Mouse (Mus musculus) urinary bladder, postnatal 14 days (tissue): ENCODE data around the gene Daam1.

Experiments used
- DNase-seq: peaks from one replicate; pipeline ENCODE4 v3.0.0; 2021; ENCODE audit warnings: low spot score

The Daam1 gene

DNA sequence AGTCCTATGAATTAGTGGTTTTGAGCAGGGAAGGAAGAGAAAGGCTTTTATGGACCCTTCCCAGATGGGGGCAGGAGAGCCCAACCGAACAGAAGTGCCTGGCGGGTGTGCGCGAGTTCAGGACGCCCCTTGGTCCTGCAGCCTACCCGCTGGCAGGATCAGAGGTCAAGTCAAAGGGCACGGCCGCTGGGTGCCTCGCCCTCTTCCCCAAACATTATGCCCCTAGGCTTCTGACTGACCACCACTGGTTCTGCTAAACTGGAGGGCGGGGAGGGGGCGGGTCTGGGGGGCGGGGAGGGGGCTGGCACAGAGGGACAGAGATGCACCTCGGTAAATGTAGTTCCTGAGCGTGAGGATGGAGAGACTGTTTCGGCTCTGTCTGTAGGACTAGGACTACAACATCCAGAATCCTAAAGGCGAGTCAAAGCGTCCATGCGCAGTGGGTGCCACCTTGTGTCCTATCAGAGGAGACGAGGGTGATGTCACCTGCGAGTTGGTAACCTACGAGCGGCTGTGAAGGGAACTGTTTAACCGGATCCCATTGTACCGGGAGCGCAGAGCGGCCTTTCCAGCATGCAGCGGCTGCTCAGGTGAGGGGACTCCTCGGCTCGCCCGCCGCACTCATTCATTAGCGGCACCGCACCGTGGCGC is at the start of gene Daam1:
Daam1 (plus strand) TSS at position 472 of the 651 bp plus-strand sequence.
- DNase-seq = peak; percentile 93

DNA sequence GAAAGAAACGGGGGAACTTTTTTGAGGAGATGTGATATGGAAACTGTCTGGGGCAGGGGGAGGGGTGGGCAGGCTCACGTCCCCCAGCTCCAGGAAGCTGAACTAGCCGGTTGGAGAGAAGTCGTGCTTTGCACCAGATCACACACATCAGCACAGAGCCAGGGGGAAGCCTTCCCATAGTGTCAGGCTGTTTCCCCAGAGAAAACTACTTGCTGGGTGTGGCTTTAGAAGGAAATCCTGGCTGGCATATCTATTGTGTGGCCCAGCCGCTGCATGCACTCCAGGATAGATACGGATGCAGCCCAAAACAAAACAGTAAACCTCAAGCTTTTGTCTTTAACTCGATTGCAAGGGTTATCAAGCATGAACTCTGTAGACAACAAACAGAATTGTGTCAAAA is 49.7 kb upstream of the Daam1 start:
- DNase-seq = no peak

DNA sequence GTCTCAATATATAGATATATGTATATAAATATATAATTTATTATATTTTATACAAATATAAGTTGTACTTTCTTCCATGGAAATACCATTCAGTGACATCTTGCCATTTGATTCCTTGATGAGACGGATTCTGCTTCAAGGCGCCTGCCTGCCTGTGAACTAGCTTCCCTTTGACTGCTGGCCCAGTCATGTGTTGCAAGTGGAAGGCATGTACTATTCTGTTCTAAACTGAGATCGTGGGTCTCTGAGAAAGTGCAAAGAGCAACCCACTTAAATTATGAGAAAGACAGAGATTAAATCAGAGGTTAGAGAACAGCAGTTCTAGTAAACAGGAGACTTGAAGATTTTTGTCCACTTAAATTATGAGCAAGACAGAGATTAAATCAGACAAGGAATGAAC is 46.9 kb upstream of the Daam1 start:
- DNase-seq = no peak

- DNase-seq = no peak
These were observed 46.1 kb upstream of the Daam1 start for GRCm38 (mm10) chr12:71784666-71785255.

DNA sequence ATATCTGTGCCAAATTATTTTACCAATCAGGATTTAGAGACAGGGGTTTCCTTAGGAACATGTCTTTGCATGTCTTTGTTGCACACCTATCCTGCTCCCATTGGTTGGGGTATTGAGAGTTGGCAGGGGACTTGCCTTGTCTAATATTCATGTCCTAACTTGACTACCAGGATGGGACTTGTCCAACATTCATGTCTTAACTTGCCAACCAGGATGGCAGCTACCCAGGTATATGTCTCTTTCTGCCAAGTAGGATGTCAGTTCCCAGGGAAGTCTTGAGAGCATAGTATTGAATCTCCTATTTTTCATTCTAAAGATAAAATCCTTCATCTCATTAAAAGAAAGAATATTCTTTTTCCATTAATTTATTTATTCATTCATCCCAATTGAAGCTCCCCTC is 44.4 kb upstream of the Daam1 start:
- DNase-seq = no peak

GRCm38 (mm10) chr12:71788791-71789190 is 42.1 kb upstream of the Daam1 start:
- no peak for DNase-seq

DNA sequence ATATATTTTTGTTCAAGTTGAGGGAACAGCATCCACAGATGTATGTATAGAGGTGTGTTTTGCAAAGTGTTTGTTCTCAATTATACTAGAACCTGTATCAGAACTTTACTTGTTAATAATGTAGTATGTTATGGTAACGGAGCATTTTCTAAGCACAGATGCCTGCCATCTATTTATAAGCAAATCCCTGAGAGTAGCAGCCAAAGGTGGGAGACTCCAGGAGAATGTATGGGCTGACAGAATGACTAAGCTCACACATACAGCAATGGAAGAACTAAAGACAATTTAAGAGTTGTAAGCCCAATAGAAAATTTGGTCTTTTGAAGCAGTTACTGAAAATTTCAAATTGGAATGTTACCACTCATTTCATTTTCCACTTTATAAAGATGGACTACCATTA is 40.3 kb upstream of the Daam1 start:
- no peak for DNase-seq

DNA sequence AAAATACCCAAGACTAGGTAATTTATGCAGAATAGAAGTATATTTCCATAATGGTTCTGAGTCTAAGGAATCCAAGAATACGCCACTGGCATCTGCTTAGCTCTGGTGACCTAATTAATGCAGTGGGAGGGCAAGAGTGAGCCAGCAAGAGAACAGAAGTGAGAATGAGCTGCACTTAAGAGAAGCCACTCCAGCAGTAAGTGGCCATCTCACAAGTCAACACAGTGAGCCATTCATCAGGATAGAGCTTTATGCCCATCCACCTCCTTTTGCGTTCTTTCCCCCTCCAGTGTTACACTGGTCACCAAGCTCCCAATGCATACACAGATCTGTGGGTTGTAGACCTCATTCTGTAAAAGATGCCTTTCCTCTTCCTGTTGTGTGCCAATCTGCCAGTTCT is 37.8 kb upstream of the Daam1 start:
- DNase-seq = no peak

- DNase-seq = no peak
These were observed 35.3 kb upstream of the Daam1 start for GRCm38 (mm10) chr12:71795626-71796025.

DNA sequence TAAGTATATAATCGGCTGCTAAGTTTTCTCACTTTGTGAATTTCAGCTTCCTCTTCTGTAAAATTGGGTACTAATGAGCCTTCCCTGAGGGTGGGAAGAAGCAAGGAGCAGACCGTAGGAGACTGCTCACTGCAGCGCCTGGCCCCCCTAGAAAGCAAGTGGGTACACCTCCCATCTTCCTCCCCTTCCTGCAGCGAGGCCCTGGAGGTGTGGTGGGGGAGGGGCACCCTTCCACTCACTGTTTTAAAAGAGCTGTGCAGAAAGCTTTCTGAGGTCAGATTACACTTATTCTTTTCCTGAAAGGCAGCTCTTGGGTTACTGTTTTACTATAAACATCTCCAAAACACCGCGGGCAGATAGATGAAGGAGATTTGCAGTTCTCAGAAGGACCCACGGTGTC is 34.4 kb upstream of the Daam1 start:
- DNase-seq = peak; percentile 9

GRCm38 (mm10) chr12:71807306-71807705 is 23.6 kb upstream of the Daam1 start:
- DNase-seq = no peak

DNA sequence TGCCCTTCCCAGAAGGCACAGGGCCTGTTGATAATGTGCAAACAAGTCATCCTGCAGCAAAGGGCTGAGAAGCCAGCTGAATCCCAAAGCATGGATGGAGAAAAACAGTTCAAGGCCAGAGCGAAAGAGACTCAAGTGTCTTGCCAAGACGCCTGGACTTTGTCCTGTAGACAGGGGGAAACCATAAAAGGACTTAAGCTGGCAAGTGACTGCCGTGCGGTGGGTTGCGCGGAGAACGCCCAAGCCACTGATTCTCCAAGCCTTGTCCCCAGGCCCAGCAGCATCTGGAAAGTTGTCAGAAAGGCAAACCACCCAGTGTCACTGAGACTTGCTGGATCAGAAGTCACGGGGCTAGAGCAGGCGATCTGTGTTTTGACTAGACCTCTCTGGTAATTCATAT is 22.2 kb upstream of the Daam1 start:
- peak; percentile 35 for DNase-seq

DNA sequence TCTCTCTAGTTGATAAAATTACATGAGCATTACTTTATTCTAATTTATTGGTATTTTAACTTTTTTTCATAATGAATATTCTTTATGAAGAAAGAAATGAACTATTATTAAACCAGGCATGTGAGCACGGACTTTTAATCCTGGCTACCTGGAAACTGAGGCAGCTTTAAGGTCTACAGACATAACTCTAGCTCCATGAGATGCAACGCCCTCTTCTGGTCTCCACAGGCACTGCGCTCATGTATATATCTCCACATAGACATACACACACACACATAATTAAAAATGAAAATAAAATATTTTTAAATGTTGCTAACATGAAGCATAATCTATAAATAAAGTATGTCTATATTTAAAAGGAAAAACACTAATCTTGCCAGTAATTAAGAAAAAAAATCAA is 21.3 kb upstream of the Daam1 start:
- no peak for DNase-seq

GRCm38 (mm10) chr12:71812567-71812966 is 18.3 kb upstream of the Daam1 start:
- no peak for DNase-seq

- no peak for DNase-seq
These were observed 17.6 kb upstream of the Daam1 start for GRCm38 (mm10) chr12:71813251-71813650.

GRCm38 (mm10) chr12:71813761-71814160 is 17.1 kb upstream of the Daam1 start:
- DNase-seq = no peak

DNA sequence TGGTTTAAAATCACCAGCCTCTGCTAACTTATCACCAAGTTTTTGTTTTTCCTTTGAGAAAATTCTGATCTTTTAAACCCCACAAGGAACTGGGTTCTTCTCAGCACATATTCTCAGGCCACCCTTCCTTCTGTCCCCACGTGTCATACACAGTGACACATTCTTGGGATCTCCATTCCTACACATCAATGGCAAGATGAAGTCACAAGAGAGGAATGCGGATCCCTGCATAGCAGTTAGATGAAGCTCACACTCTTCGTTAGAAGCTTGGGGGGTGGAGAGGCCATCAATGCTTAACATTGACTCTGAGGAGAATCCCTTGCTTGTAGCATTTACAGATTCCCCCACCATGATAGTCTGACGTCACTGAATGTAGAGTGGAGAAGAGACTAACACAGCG is 10.8 kb upstream of the Daam1 start:
- DNase-seq = no peak

- no peak for DNase-seq
These were observed 9.6 kb upstream of the Daam1 start for GRCm38 (mm10) chr12:71821272-71821671.

GRCm38 (mm10) chr12:71821743-71822142 is 9.1 kb upstream of the Daam1 start:
- DNase-seq = no peak

DNA sequence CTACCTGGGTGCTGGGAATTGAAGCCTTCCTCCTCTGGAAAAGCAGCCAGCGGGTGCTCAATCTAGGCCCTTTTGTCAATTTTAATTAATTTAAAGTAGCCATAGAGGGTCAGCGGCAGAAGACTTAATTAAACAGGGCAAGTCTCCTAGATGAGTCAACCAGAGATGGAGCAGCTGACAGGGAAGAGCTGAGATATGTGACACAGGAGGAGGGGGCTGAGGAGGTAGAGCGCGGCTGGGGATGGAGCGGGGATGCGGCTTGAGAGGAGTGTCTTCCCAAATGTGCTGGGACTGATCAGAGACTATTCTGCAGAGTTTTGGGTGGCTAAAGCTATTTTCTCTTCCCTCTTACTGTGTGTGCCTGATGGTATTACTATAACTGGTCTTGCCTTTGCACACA is 6.0 kb upstream of the Daam1 start:
- DNase-seq = no peak

- no peak for DNase-seq
These were observed 739 bp upstream of the Daam1 start for GRCm38 (mm10) chr12:71830139-71830538.

GRCm38 (mm10) chr12:71831258-71832087 is 595 bp downstream of the Daam1 start:
- no peak for DNase-seq

DNA sequence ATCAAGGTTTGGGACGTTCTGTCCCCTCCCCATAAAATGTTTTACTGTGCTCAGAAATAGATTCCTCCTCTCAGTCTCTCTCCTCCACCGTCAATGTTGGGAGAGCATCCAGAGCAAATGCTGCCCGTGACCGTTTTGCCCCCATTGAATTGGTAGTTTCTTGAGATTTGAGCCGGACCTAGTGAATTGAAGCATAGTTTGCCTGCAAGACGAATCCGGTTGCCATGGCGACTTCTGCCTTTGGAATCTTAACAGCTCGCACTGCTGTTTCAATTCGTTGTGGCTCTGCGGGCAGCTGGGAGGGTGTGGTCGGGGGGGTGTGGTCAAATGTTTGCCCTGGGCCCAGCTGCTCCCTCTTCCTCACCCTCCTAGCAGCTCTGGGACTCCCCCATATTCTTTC is 1.3 kb downstream of the Daam1 start:
- peak; percentile 65 for DNase-seq
